Mouse (Mus musculus) thymus, adult 2 months (tissue): ENCODE results near the gene Kansl3. TPM values are rescaled to one million over a fixed set of nuclear protein-coding genes. Genes with fewer than 3 reads are reported as not detected.
A peak's percentile ranks its signal among the peaks of the same experiment; 100 is the strongest.

Experiments used
- DNase-seq: peaks from one replicate; pipeline ENCODE4 v3.0.0; 2021
- H3K27ac ChIP-seq: fragments of 200-500 bp; 2 replicates; pipeline ENCODE4 v1.5.1; 2012; ENCODE audit warnings: low read length, control low read depth; ENCODE audit not compliant: control insufficient read depth, insufficient read depth
- H3K27me3 ChIP-seq: fragments of 200-500 bp; 2 replicates; pipeline ENCODE4 v1.6.1; 2012; ENCODE audit warnings: mild to moderate bottlenecking, low read length, moderate library complexity, mixed read lengths; ENCODE audit not compliant: control insufficient read depth, insufficient read depth
- H3K36me3 ChIP-seq: fragments of 200-500 bp; 2 replicates; pipeline ENCODE4 v1.6.1; 2012; ENCODE audit warnings: mild to moderate bottlenecking, low read length, moderate library complexity; ENCODE audit not compliant: control insufficient read depth, insufficient read depth
- H3K4me1 ChIP-seq: fragments of 200-500 bp; replicated peaks from 2 replicates; pipeline ENCODE4 v1.6.1; 2012; ENCODE audit warnings: low read length; ENCODE audit not compliant: control insufficient read depth, insufficient read depth
- H3K4me3 ChIP-seq: fragments of 200-500 bp; 2 replicates; pipeline ENCODE4 v1.5.1; 2012; ENCODE audit warnings: mild to moderate bottlenecking, low read length, control low read depth, moderate library complexity; ENCODE audit not compliant: control insufficient read depth, insufficient read depth
- CTCF ChIP-seq: fragments of 200-500 bp; IDR thresholded peaks from 2 replicates; pipeline ENCODE4 v1.5.1; 2012; ENCODE audit warnings: mild to moderate bottlenecking, control low read depth, low read length, moderate library complexity, borderline replicate concordance; ENCODE audit not compliant: control insufficient read depth, poor library complexity, insufficient read depth; ENCODE audit errors: extremely low read depth
- POLR2A ChIP-seq: fragments of 200-500 bp; IDR thresholded peaks from 2 replicates; pipeline ENCODE4 v1.6.1; 2012; ENCODE audit warnings: mild to moderate bottlenecking, low read length, control low read depth, moderate library complexity; ENCODE audit not compliant: control insufficient read depth, poor library complexity, insufficient read depth; ENCODE audit errors: extremely low read depth
- WGBS: fragments of 180-500 bp; shearing (Covaris S2); methylation state at CpG from one replicate; pipeline ENCODE4 v1.1.7; 2018; 5-methylcytosine and 5-hydroxymethylcytosine counted together
- polyA plus RNA-seq: library from polyadenylated mRNA; depleted of rRNA; stranded (reverse); fragments of >200 nt; gene quantifications from 2 replicates; pipeline ENCODE4 v1.2.3, GENCODE M21; 2012

Gene Kansl3
- polyA plus RNA-seq, 1 experiment: 103 TPM

GRCm38 (mm10) chr1:36371934-36372845 is 3.2 kb upstream of the Kansl3 start, which contains the start of gene Fer1l5:
Fer1l5 (plus strand) TSS chr1:36372291.
- H3K27ac ChIP-seq: no peak within 1 kb of the TSS
- H3K27me3 ChIP-seq: no peaks in the 10 kb centered on the region
- no peak for TF ChIP-seq POLR2A
- TF ChIP-seq CTCF: no peak
- no peak within 1 kb of the TSS for H3K4me3 ChIP-seq
- peaks cover 11% of the 10 kb centered on the region for H3K4me1 ChIP-seq
- DNase-seq: no peak
- no peaks in the 10 kb centered on the region for H3K36me3 ChIP-seq
- WGBS: 93% methylated on average over 10 of the region's 10 CpGs

- Histone ChIP-seq H3K4me3 (no peak overlapping the region), H3K27me3 (no peaks in the 10 kb centered on the region), H3K36me3 (peaks cover 4% of the 10 kb centered on the region; the same call in 1 of the 2 replicates), H3K27ac (no peak overlapping the region), H3K4me1 (peaks cover 11% of the 10 kb centered on the region)
- WGBS: 83% methylated on average over 6 of the region's 6 CpGs
- TF ChIP-seq POLR2A: no peak
- no peak for TF ChIP-seq CTCF
- DNase-seq: no peak
Observed at GRCm38 (mm10) chr1:36370918-36371317, 1.9 kb upstream of the Kansl3 start.

GRCm38 (mm10) chr1:36368112-36368968 is 641 bp downstream of the Kansl3 start:
- H3K27me3 ChIP-seq: no peaks in the 10 kb centered on the region
- H3K36me3 ChIP-seq: peaks cover 23% of the 10 kb centered on the region
- peak; percentile 31 for DNase-seq
- TF ChIP-seq CTCF (no peak), POLR2A (no peak)
- H3K4me3 ChIP-seq: peak overlapping the region; percentile 70
- no peak overlapping the region for H3K27ac ChIP-seq
- WGBS: 3% methylated on average over 55 of the region's 55 CpGs
- H3K4me1 ChIP-seq: peaks cover 11% of the 10 kb centered on the region

GRCm38 (mm10) chr1:36367698-36368097 is 1.3 kb downstream of the Kansl3 start:
- WGBS: 49% methylated on average over 12 of the region's 12 CpGs
- peaks cover 23% of the 10 kb centered on the region for H3K36me3 ChIP-seq
- TF ChIP-seq POLR2A: no peak
- TF ChIP-seq CTCF: no peak
- H3K4me1 ChIP-seq: peaks cover 11% of the 10 kb centered on the region
- no peaks in the 10 kb centered on the region for H3K27me3 ChIP-seq
- no peak overlapping the region for H3K27ac ChIP-seq
- peak overlapping the region; percentile 70; the same call in 1 of the 2 replicates for H3K4me3 ChIP-seq
- peak; percentile 4 for DNase-seq

- WGBS: 93% methylated on average over 5 of the region's 5 CpGs
- no peaks in the 10 kb centered on the region for H3K27me3 ChIP-seq
- no peak for DNase-seq
- no peak for TF ChIP-seq CTCF
- TF ChIP-seq POLR2A: no peak
- H3K4me1 ChIP-seq: no peaks in the 10 kb centered on the region
- H3K27ac ChIP-seq: no peak overlapping the region
- peaks cover 68% of the 10 kb centered on the region for H3K36me3 ChIP-seq
- H3K4me3 ChIP-seq: no peak overlapping the region
Observed at GRCm38 (mm10) chr1:36356955-36357695, 11.9 kb downstream of the Kansl3 start.
